Mouse (Mus musculus) layer of hippocampus, postnatal 36 days (tissue): ENCODE measurements around the gene Prdm2. TPM values are rescaled to one million over a fixed set of nuclear protein-coding genes. Genes with fewer than 3 reads are reported as not detected.

Source experiments
- DNase-seq, 2 experiments: peaks; one replicate each; pipeline ENCODE4 v3.0.0; 2022
- microRNA-seq, 2 experiments: library from miRNA; unstranded; fragments of <30 nt; microRNA quantifications; one replicate each; pipeline ENCODE4 v1.2.0; 2021
- total RNA-seq, 2 experiments: library from RNA; stranded (reverse); gene quantifications; 2 replicates each; pipeline ENCODE4 v1.2.3; 2021

The Prdm2 gene
- total RNA-seq, 2 experiments from 2014 or later = 46.8 to 52.9 TPM

DNA sequence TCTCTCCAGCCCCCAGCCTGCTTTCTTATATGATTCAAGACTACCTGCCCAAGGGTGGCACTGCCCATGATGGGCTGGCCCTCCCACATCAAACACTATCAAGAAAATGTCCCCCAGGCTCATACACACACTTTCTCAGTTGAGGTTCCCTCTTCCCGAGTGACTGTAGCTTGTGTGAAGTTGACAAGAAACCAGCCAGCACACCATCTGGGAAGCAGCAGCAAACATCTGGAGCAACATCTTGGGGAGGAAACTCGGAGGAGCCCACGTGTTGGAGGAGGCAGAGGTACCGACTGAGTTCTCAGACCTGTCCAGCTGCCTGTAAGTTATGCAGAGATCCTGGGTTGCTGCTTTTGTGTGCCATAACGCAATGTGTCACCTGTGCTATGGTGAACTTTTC is 108.1 kb downstream of the Prdm2 start:
- DNase-seq = no peak

DNA sequence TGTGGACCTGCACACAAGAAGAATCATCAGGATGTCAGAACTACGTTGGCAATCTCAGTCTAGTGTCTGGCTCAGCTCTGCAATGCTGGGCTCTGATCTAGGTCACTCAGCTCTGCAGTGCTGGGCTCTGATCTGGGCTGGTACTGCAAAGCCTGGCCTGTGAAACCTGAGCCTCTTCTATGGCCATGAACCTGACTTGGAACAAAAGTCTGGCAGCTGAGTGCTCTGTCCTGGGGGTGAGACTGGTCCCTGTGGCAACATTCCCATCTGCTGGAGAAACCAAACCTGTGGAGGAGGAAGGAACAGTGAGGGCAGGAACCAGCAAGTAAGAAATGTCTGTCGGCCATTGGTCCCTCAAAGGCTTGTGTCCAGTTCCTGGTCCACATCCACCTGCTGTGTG is 109.0 kb downstream of the Prdm2 start:
- no peak for DNase-seq

DNA sequence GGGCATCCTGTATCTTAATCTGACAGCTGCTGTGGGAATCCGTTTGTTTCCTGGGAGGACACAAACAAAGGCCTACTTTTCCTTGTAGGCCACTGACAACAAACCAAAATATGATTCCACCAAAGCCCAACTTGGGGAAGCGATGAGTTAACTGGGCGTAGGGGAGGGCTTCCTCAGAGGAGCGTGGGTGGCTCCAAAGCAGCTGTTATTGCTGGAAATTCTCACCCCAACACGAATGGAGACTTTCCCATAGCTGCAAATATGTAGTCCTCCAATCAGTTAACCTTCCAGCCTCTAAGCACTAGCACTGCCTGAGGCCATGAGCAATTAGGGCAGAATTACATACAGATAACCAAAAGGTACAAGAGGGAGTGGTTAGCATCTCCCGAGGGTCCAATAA is 112.6 kb downstream of the Prdm2 start:
- no peak for DNase-seq

DNA sequence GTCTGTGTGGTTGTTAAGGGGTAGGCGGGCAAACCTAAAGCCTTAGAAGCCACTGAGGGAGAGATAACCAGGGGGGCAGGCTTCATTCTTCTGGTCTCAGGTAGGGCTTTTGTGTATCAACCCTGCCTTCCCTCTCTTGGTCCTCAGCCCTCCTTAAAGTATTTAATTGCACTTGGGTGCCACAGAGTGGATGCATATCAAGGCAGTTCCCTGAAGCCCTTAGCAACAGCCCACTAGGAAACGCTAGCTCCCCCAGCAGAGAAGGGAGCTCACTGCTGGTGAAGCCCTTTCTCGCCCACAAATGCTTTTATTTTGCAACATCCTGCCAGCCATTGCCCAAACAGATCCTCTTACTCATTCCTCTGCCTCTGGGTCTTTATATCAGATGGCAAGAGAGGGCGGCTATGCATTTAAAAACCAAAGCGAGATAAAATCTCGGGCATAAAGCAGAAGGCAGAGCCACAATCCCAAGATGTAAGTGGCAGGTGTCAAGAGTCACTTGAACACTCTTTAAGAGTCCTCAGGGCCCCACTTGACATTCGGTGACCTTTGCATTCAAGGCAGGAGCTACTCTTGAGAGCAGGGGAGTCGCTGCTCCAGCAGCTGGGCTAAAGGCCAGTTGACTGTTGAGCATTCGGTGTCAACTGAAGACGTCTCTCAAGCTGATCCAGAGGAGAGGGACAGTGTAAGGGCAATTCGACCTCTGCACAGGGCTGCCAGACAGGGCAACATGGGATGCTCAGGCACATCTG is 113.3 kb downstream of the Prdm2 start:
- DNase-seq = no peak

DNA sequence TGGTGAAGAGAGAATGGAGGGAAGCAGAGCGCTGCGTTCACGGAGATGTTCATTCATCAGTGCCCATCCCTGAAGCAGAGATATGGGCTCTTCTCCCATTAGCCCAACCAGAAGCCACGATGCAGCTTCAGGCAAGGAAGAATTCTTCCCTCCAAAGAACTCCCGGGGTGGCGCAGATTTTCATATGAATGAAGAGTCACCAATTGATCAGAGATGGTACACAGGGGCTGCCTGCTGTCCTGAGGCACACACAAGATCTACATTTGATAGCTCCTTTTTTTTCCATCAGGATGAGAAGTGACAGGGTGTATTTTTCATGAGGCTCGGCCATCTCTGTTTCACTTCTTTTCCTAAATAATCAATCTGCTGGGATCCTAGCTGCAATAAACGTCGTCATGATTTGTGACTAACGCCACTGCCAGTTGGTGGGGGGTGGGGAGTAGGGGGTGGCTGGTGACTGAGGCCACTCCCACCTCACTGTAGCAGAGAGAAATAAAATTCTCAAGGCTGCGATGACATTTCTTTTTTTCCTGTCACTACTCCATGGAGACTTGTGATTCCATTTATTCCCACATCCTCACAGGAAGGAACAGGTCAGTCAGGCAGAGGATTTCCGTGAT is 120.6 kb downstream of the Prdm2 start:
- no peak for DNase-seq

DNA sequence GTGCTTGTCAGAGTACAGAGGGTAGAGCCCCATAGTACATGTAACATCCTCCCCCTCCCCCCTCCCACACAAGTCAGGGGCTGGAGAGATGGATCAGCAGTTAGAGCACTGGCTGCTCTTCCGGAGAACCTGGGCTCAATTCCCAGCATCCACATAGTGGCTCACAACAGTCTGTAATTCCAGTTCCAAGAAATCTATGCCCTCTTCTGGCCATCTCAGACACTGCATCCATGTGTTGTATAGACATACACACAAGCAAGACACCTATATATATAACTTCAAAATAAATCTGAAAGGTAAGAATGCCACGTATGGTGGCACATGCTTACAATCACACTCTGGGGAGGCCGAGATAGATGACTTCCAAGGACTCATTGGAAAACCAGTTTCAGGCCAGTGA is 122.2 kb downstream of the Prdm2 start:
- no peak for DNase-seq

DNA sequence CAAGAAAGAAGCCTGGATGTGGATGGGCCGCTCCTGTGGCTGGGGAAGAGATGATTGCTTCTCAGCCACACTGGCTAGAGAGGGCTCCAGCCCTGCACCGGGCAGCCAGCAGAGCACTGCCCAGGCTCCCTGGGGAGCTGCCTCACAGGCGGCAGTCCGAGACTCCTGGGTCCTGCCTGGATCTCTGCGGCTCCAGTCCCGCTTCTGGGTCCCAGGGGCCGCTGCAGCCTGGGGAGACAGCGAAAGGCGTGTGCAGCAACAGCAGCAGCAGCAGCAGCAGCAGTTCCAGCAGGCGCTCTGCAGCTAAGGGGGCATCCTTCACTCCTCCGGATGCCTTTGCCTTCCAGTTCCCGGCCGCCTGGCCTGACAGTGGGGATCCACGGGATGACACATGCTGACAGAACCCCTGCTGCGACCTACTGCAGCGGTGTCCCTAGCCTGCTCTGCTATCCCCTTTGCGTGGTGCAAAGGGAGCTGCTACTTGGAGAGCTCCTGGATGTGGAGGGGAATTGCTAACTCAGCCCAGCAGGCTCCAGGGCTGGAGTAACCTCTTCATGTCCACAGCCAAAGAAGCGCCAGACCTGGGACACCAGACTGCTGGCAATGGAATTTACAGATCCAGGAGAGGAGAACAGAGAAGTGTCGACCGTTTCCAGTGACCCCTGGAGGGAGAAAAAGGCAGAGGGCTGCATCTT is 138.6 kb downstream of the Prdm2 start:
- DNase-seq = no peak

DNA sequence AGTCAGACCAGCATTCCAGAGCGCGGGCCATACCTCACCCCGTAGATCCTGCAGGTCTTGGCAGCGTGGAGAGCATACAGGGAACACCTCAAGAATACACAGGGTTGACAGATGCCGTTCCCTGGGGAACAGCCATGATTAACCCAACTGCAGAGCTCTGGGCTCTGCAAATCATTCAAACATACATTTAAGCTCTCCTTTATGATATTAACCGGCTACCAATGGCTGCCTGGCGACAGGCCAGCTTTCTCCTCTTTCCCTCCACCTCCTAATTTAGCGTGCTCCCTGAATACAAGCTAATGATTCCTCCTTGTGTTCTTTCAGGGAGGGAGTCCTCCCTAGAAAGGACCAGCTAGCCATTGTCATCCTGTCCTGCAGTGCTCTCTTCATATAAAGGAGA is 141.0 kb downstream of the Prdm2 start:
- DNase-seq = no peak

DNA sequence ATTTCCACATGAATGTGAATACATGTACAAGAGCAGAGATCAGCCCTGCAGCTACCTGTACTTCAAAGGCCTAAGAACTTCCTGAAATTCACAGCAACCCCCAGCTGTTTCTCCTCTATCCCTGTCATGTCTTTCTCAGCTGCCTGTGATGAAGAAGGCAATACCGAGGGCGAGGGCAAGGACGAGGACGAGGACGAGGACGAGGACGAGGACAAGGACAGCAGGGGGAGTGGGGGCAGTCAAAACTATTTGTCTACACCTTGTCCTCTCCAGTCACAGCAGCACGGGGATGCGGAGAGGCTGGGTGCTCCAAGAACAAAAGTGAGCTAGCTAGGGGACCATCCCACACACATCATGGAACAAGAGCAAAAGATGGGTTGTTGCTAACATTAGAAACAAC is 145.8 kb downstream of the Prdm2 start:
- no peak for DNase-seq

DNA sequence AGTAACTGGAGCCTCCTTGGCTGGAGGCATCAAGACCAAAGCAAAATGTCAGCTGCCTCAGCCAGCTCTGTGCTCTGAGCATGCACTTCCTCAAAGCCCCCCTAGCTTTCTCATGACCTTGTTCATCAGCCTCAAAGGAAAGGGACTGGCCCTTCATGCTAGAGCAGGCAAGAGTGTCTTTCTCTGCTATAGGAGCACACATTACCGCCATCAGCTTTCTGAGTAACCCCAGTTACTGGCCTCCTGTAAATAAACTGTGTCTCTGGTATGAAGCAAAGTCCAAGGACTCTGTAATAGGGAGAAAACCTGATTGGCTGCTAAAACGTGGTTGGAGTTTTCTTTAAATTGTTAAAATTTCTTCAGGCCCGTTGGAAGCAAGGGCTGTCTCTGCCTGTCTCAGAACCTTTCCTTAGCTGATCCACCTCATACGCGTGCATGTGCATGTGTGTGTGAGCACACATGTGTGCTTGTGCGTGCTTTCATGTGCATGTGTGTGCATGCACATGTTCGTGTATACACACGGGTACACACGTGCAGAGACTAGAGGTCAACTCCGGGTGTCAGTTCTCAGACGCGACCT is 153.9 kb downstream of the Prdm2 start:
- no peak for DNase-seq

Small RNAs within 50 kb of the gene (microRNA-seq; reads per million reads assigned to microRNA genes)
- gene Mir7021 = 1.2 to 1.7 reads per million in 2 experiments

Other genes with a start within 250 kb of the Prdm2 start
- gene Pdpn, start 86.6 kb upstream of the Prdm2 start, total RNA-seq = 10 to 100 TPM; 17.7 to 18.9 TPM
- gene Lrrc38, start 136.8 kb upstream of the Prdm2 start, total RNA-seq = 1 to 10 TPM; 1.2 TPM
- not detected for gene Pramel1, start 181.4 kb upstream of the Prdm2 start, total RNA-seq
- 10 to 100 TPM; 13.5 to 15.6 TPM for gene Pramef8, start 199.4 kb upstream of the Prdm2 start, total RNA-seq
- gene Oog4, start 237.3 kb upstream of the Prdm2 start, total RNA-seq = not detected